Mouse (Mus musculus): Measurements from ENCODE around the gene Nxpe4.
A peak's percentile ranks its signal among the peaks of the same experiment; 100 is the strongest.

Gene Nxpe4

DNA sequence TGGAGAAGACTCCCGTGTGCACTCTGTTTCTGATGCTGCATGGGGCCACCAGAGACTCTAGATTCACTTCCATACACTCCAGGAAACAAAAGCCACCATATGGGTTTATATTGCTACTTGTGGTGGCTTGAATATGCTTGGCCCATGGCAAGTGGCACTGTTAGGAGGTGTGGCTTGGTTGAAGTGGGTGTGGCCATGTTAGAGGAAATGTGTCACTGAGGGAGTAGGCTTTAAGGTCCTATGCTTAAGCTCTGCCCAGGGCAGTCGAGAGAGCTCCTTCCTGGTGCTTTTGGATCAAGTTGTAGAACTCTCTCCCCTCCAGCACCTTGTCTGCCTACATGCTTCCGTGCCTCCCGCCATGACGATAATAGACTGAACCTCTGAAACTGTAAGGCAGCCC lies 77.6 kb downstream of the Nxpe4 start:
- DNase-seq (ENCODE audit: low read depth, low spot score): peak; percentile 55

DNA sequence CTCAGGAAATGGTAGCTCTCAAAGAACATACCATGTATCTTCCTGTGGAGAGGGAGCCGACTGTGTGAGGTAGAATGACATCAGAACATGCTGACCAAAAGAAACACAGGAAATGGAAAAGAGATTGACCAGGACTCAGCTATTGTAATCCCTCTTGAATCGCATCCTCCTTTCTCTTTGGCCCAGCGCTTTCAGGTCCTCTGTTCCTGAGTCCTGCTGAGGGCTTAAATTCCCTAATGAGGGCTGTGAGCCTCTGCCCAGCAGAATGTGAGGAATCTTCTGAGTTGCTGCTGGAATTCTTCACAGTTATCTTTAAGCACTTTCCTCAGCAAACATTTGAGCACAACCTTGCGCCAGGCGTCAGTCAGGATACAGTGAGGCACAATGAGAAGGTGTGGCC lies 78.6 kb downstream of the Nxpe4 start:
- DNase-seq (ENCODE audit: low read depth, low spot score): peak; percentile 96

DNA sequence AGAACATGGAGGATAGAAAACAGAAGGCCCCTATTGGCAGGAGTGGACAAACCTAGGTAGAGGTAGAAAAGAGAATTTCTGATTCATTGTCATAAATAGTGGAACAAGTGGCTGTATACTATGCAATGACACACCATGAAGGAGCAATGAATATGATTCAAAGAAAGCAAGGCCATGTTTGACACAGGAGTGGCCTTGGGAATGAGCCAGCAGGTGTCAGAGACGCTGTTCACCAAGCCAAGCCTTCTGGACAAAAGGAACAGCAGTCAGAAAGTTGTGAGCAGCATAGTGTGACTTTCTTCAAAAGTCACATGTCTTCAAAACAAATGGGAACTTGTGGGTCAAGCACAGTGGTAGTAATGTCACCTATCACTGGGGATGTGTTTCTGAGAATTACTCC lies 80.0 kb downstream of the Nxpe4 start:
- no peak for DNase-seq (ENCODE audit: low read depth, low spot score)

DNA sequence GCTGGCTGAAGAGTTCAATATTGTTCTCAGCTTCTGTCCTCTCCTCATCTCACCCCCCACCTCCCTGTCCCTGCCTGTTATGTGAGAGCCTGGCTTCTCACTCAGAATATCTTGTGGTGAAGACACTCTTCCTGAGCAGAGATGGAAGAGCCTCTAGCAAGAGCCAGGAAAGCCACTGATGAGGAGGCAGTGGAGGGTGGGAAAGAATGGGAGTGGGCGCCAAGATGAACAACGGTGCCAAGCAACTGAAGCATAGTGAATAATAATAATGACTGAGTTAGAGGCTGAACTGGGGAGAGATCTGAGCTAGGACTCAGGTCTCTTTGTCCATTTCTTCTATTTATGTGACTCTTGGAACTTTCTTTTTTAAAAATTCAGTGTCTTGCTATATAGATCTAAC lies 80.9 kb downstream of the Nxpe4 start:
- no peak for DNase-seq (ENCODE audit: low read depth, low spot score)

DNA sequence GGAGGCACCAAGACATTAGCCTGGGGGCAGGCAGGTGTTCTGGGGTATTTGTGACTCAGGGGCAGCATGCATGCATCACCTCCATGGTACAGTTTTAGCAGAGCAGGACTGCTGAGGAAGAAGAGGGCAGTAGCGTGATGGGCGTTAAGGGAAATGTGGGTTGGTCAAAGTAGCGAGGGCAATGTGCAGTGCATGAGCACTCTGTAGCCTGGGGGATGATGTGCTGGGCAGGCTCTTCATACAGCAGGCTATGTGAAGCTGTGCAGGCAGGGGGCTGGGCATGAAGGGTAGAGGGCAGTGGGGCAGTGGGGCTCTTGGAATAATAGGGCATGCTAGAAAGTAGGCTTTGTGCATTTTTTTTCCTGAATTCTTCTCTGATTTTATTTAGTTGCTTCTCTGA lies 82.4 kb downstream of the Nxpe4 start:
- no peak for DNase-seq (ENCODE audit: low read depth, low spot score)

DNA sequence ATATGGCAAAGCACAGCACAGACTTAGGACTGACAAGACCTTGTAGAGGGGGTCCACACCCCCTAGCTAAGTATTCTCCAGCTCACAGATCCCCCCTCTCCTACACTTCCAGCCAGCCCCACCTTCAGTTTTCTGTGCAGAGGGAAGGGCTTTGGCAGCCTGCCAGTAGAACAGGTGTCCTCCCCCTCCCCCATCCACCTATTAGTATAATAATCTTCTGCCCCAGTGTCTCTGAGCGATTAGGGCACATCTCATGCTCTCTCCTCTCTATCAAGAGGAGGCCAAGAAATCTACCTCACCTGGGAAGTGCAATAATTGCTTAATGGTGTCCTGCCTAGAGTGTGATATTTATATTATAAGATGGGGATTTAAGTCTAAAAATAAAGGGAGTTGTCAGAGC lies 83.7 kb downstream of the Nxpe4 start:
- DNase-seq (ENCODE audit: low read depth, low spot score): no peak

DNA sequence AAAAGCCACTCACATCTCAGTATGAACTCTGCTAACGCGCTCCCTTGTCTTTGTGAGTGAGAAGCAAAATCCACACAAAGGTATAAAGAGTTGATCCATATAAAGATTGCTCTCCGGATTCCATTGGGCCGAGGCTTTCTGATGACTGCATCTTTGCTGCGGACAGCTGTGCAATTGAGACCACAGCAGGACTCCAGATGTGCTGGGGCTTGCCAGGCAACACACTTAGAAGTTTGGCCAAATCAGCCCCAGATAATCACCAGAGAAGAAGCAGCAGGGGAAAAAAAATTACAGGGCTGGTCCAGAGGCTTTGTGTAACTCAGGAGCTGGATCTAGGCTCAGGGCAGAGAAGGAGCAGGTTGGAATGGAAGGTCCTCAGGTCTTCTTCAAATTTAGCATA lies 85.5 kb downstream of the Nxpe4 start:
- DNase-seq (ENCODE audit: low read depth, low spot score): no peak

DNA sequence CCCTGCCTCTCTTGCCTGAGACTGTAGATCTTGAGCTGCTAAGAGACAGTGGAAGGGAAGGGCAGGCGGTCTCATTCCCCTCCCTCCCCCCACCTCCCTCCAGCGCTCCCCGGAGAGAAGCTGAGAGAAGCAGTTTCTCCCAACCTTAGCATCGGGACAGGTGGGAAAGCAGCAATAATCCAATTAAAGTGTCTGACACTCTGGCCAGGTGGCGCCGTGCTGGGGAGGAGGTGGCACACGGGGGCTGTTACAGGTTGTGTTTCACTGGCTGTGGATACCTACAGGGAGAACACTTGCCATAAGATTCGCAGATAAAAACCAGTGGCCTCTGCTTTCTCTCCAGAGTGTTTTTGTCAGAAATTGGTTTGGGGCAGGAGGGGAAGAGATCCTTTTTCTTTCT lies 90.4 kb downstream of the Nxpe4 start:
- peak; percentile 11 for DNase-seq (ENCODE audit: low read depth, low spot score)

DNA sequence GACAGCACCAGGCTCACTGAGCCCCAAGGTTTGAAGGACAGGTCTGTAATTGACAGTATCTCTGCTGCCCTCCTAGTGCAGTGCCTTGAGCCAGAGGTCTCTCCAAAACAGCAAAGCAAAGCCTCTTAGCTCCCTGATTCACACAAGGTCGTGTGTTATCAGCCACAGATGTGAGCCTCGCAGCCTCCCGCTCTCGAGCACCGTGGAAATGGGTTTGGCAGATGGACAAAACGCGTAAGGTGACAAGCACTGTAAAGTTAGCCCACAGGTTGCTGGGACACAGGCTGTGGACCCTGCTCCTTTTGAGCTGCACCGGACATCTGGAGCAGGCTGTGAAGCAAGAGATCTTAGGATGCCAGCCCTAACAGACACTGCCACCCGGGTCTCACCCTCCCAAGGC lies 95.2 kb downstream of the Nxpe4 start:
- no peak for DNase-seq (ENCODE audit: low read depth, low spot score)

DNA sequence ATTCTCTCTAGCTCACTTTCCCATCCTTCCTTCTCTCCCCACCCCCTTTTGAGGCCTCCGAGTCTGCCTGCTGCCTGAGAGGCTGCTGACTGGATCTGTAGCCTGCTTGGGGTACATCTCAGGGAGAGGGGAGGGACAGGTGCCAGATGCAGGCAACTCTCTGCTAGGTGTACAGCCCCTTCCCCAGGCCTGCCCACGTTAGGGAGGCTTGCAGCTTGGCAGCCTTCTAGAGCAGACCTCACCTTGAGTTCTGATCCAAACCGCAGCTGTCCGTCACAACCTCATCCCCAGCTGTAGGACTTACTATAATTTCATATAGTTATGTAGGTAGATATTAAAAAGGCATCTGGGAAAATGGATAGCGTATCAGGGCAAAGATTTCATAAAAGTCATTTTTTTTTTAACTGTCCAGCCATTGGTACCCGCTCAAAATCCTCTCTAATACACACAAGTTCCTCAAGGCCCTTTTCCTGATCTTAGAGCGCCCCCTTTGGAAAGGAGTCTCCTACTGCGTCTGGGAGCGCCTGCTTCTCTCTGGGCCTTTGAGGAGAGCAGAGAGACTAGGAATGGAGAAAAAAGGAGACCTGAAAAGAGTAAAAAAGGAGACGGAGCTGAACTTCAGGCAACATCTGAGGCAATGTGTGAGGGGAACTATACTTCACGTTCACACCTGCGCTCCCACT lies 96.1 kb downstream of the Nxpe4 start:
- DNase-seq (ENCODE audit: low read depth, low spot score): peak; percentile 77

DNA sequence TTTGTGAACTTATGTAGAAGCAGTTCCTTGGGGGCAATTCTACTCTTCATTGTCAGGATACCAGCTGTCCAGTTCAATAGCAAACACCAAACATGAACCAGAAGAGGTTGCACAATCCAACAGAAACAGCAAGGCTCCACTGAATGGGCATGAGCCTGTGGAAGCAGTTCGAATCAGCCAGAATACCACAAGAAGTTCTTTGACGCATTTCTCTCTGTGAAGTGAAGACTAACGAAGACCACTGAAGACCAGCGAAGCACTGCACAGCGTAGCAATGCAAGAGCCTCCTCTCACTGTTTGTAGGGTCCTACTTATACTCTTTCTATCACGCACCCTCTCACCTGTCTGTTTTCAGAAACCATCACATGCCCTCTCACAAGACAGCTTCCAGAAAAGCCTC lies 102.8 kb downstream of the Nxpe4 start:
- DNase-seq (ENCODE audit: low read depth, low spot score): no peak

DNA sequence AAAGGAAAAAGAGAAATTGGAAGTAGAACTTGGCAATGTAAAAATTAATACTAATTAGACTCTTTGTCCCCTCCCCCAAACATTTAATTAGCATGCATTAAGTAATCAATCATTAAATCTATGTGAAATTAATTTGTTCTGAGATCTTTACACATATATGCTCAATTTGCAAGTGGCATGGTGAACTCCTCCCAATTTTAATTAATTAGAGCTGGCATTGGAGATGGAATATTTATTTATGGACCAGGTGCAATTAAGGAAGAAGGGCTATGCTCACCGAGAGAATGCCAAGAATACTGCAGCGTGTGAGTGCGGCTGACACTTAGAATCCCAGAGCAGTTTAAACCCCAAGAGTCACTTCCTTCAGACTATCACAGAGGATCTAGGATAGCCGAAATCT lies 103.7 kb downstream of the Nxpe4 start:
- no peak for DNase-seq (ENCODE audit: low read depth, low spot score)

DNA sequence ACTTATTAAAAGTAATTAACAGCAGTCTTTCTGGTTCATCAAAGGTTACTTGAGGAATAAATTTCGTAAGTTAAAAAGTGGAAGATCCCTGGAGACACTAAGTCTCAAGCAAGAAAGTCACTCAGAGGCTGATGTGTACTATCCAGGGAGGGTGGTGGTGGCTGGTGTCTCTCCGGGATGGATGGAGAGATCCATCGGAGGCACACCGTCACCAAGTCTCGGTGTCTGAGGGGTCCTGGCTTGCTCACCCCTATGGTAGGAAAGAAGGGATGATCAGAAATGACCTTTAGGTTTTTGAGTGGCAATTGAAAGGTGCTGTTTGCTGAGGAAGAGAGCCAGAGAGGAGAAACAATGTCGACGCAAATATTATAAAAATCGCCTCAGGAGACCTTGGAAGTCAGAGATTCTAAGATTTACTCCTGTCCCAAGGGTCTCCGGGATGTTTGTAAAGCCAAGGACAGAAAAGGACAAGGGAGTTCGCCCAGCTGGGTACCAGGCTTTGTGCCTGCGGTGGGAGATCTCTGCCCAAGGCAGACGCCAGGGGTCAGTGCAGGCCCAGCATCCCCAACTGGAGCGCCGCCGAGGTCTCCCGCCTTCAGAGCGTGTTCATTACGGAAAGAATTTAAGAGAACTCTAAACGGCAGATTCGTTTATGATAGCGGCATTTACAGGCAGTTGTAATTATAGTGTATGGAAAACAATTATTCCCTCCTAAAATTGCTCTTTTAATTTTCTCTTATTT lies 104.6 kb downstream of the Nxpe4 start:
- DNase-seq (ENCODE audit: low read depth, low spot score): peak; percentile 76

DNA sequence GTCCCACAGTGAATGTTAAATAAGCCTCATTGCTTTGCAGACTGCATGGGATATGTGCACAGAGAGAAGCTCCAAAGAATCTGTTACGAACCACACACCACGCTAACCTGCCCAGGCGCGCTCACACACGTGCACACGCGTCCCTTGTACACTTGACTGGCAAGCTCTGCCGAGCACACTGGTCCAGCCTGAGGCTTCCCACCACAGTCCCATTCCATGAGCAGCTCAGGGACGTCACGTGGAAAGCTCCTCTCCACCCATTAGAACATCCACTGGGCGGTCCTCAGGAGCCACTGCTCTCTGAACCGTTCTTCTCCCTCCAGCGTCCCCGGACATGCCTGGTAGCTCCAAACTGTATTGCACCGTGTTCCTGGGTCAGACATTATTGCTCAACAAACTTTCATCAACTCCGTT lies 105.2 kb downstream of the Nxpe4 start:
- peak; percentile 78 for DNase-seq (ENCODE audit: low read depth, low spot score)

DNA sequence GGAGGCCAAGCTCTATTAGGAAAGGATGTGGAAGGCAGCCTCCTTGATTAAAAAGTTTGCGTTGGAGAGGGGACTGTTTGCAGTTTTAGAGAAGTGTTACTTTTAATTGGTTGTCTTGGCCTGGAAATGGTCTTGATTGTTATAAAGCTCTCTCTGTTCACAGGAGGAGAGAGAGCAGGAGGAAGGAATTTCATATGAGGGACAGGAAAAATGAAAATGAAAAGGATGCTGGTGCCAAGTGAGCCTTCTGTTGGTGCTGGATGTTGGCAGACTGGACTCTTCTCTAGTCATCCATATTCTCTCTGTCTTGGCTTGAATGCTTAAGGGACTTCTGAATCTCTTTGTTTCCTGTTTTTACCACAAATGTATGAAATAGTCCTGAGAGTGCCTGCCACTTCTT lies 106.1 kb downstream of the Nxpe4 start:
- no peak for DNase-seq (ENCODE audit: low read depth, low spot score)

DNA sequence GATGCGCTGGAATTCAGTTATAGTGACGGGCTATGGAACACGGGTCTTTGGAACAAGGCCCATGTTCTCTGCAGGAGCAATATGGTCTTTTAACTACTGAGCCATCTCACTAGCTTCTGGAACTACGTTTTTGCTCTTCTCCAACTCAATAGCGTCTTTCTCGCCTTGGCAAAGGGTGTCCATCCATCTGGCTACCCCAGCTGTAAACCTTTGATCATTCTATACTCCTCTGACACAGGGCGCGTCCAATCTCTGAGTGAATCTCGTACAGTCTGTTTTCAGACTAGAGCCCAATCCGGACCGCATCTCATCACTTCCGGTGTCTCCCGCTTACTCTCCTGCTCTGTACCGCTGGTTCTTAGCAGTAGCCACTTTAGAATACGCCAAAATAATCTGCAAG lies 115.0 kb downstream of the Nxpe4 start:
- DNase-seq (ENCODE audit: low read depth, low spot score): peak; percentile 16

DNA sequence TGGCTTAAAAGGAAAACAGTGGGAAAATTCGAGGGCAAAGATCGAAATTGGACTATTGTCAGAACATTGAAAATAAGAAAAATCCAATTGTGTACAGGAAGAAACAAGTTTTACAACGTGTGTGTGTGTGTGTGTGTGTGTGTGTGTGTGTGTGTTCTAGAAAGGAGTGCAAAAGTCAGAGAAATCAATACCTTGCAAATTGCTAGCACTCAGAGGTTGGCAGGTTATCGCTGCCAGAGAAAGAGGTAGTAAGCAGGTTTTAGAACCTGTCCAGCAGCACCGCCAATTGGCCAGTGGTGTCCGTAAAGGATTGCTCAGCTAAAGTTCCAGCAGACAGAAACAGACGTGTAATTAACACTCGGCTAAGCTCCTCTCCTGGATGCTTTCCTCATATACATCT lies 122.4 kb downstream of the Nxpe4 start:
- no peak for DNase-seq (ENCODE audit: low read depth, low spot score)

DNA sequence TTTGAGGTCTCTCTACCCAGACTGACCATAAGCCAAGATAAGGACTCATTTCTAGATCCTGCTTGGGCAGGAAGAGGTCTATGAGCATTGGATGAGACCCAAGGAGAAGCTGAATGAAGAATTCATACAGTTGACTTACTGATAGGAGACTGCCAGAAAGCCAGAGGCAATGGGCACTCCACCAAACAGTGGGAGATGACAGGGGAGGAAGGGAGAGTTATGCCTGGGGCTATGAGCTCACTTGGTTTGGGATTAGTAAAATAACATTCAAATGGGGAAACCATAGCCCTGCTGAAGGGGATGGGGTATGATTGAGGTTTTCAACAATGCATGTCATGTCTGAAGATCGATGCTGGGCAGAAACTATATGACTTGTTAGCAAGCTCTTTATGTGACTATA lies 128.5 kb downstream of the Nxpe4 start:
- DNase-seq (ENCODE audit: low read depth, low spot score): no peak

DNA sequence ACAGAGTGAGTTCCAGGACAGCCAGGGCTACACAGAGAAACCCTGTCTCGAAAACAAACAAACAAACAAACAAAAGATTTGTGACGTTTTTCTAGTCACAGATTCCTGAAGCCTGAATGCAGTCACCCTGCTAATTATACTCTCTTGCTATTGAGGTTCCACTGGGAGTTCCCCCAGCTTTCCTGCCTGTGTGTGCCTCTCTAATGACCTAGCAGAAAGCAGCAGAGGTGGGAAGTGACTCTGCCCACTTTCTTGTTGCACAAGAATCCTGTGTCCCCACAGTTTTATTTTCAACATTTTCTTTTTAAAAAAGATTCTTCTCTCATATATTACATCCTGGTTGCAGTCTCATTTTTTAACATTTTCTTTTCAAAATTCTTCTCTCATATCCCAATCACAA lies 132.9 kb downstream of the Nxpe4 start:
- no peak for DNase-seq (ENCODE audit: low read depth, low spot score)

DNA sequence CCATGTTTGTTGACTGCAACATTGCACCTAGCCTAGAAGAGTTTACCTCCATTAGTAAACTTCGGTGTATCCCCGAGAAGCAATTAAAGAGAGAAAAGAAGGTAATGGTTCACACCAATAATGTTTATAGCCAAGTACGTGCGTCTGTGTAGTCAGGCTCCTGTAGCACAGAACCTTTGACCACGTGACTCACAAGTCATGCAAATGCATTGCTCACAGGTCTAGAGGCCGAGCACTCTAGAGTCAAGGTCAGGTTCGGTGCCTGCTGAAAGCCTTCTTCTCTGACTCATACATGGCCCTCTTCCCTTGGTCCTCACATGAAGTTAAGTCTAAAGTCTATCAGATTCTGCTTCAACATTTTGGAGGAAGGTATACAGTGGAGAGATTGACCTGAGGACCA lies 137.2 kb downstream of the Nxpe4 start:
- peak; percentile 37 for DNase-seq (ENCODE audit: low read depth, low spot score)

DNA sequence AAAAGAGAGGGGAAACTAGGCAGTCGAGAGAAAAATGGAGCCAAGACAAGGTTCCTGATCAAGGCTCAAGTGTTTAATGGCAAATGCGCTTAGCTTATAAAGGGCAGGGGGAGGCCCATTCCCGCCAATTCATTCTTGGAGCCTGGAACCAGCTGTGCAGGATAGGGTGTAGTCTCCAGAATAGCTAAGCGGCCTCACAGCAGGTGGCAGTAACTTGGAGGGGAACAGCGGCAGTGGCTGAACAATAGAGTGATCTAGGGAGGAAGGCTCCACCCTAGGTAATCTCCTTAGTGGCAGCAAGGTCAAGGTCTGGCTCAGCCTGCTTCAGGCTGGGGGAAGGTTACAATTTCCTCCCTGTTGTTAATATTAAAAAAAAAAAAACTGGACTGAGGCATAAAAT lies 141.7 kb downstream of the Nxpe4 start:
- DNase-seq (ENCODE audit: low read depth, low spot score): peak; percentile 99

DNA sequence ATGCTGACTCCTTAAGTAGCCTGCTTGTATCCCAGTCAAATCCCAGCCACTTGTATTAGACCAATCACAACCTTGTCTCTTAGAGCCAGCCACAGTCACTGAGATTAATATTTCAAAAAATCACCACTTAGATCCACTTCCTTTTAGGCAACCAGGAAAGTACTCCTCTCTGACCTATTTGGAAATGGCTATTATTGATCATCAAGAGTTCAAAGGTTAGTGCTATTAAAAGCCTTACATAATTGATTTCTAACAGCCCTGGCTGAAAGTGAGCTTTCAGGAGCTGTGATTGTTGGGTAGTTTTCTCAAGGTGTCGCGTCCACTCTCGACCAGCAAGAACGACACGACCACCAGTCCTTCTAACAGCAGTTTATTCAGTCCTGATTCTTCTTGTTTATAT lies 149.4 kb downstream of the Nxpe4 start:
- no peak for DNase-seq (ENCODE audit: low read depth, low spot score)

DNA sequence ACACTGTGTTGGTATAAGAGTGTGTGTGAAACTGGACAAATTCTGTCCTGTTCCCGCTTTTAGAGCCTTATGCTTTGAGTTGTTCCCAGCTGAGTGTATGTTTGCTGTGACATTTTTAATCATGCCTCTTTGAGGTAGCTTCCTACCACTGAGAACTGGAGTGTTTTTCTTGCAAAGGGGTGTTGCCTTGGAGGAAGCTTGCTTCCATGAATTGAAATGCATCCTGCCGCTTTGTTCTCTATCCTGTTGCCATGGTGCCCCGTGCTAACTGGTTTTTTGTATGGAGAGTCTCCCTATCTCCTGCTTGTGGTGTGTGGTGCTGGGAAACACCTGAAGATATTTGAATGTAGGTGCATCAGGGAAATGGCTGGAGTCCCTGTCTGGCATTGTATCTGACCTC lies 152.4 kb downstream of the Nxpe4 start:
- DNase-seq (ENCODE audit: low read depth, low spot score): peak; percentile 31

DNA sequence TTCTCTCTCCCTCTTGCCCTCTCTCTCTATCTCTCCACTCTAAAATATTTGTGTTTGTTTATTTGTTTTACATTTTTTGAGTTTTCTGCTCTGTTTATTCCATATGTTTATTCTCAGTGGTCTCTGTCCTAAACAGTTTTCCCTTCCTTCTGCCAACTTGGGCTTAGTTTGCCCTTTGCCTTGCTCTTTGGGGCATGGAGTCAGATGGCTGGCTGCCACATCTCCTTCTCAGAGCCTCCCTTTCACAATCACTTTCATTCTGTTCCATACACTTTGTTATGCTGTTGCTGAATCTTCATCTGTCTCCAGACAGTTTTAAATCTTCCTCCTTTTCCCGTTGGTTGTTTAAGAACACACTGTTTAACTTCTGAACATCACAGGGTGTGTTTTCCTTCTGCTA lies 154.0 kb downstream of the Nxpe4 start:
- no peak for DNase-seq (ENCODE audit: low read depth, low spot score)
